Mouse (Mus musculus) forebrain, embryonic 12.5 days (tissue): ENCODE measurements around the gene Ireb2. TPM values are rescaled to one million over a fixed set of nuclear protein-coding genes. Genes with fewer than 3 reads are reported as not detected.

ENCODE experiments used
- ATAC-seq: fragments of 200-750 bp; cut with Nextera tagmentation; 2 replicates; pipeline ENCODE4 v1.8.0; 2017; ENCODE audit warnings: moderate TSS enrichment; ENCODE audit not compliant: low FRiP score
- H3K27ac ChIP-seq: fragments of 300-500 bp; sonication (generic); 2 replicates; pipeline ENCODE4 v1.5.1; 2016; ENCODE audit warnings: mild to moderate bottlenecking
- H3K27me3 ChIP-seq: fragments of 300-500 bp; sonication (generic); 2 replicates; pipeline ENCODE4 v1.6.1; 2016; ENCODE audit warnings: mild to moderate bottlenecking
- H3K36me3 ChIP-seq: fragments of 300-500 bp; sonication (generic); replicated peaks from 2 replicates; pipeline ENCODE4 v1.6.1; 2016; ENCODE audit warnings: mild to moderate bottlenecking
- H3K4me1 ChIP-seq: fragments of 300-500 bp; sonication (generic); 2 replicates; pipeline ENCODE4 v1.6.1; 2016
- H3K4me2 ChIP-seq: fragments of 300-500 bp; sonication (generic); 2 replicates; pipeline ENCODE4 v1.6.1; 2016; ENCODE audit warnings: mild to moderate bottlenecking, moderate library complexity
- H3K4me3 ChIP-seq: fragments of 300-500 bp; sonication (generic); replicated peaks from 2 replicates; pipeline ENCODE4 v1.5.1; 2016; ENCODE audit warnings: mild to moderate bottlenecking
- H3K9ac ChIP-seq: fragments of 300-500 bp; sonication (generic); 2 replicates; pipeline ENCODE4 v1.6.1; 2016; ENCODE audit warnings: mild to moderate bottlenecking
- H3K9me3 ChIP-seq: fragments of 300-500 bp; sonication (generic); 2 replicates; pipeline ENCODE4 v1.6.1; 2016
- whole genome bisulfite sequencing: fragments of 180-500 bp; shearing (Covaris S2); methylation state at CpG from one replicate; pipeline ENCODE4 v1.1.7; 2016; 5-methylcytosine and 5-hydroxymethylcytosine counted together
- polyA plus RNA-seq: library from polyadenylated mRNA; unstranded; fragments of >200 nt; fragmentation: Nextera tagmentation; extraction: Ambion mirVana; gene quantifications from 2 replicates; pipeline ENCODE4 v1.2.1, GENCODE M21; 2016

Ireb2 gene
- polyA plus RNA-seq, 1 experiment from 2014 or later, result 70.1 TPM

GRCm38 (mm10) chr9:54950575-54951321 is 87.2 kb downstream of the Ireb2 start, which contains the start of the genes Psma4 and AY074887:
TSS of gene Psma4 (plus strand) at chr9:54950790.
TSS of gene AY074887 (minus strand) at chr9:54950998.
- H3K36me3 ChIP-seq, result peaks cover 30% of the 10 kb centered on the region
- H3K4me3 ChIP-seq, result peak within 1 kb of the TSS; percentile 88
- no peaks in the 10 kb centered on the region for H3K27me3 ChIP-seq
- H3K9me3 ChIP-seq, result no peaks in the 10 kb centered on the region
- peak within 1 kb of the TSS; percentile 71 for H3K4me2 ChIP-seq
- peak; percentile 100 for ATAC-seq
- H3K9ac ChIP-seq, result peak within 1 kb of the TSS; percentile 91
- peak within 1 kb of the TSS; percentile 95 for H3K27ac ChIP-seq
- H3K4me1 ChIP-seq, result peaks cover 22% of the 10 kb centered on the region
- WGBS, result 1% methylated on average over 64 of the region's 65 CpGs

DNA sequence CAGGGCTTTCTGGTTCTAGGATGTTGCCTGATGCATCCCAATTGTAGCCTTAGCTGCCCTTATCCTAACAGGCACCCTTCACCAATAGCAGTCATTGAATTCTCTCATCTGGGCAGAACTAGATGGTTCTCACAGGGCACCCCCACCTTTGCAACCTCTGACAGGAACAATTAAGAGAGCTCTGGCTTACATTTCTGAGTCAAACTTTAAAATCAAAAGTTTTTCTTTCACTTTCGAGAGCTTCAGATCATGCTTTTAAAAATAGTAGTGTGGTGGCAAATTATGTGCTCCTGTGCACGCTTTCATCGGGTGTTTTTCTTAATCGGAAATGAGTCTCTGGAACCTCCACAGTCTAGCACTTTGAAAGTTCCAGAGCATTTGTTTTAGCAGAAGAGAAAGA is 97.5 kb downstream of the Ireb2 start:
- H3K4me2 ChIP-seq, result no peak overlapping the region
- H3K4me3 ChIP-seq, result no peak overlapping the region
- no peak overlapping the region for H3K9ac ChIP-seq
- no peak overlapping the region for H3K27ac ChIP-seq
- H3K4me1 ChIP-seq, result no peaks in the 10 kb centered on the region
- 94% methylated on average over 4 of the region's 4 CpGs for WGBS
- peaks cover 41% of the 10 kb centered on the region for H3K36me3 ChIP-seq
- no peak for ATAC-seq
- H3K27me3 ChIP-seq, result no peaks in the 10 kb centered on the region
- peaks cover 4% of the 10 kb centered on the region; the same call in 1 of the 2 replicates for H3K9me3 ChIP-seq

Other genes with a start within 250 kb of the Ireb2 start
- gene Acsbg1, start 201.9 kb upstream of the Ireb2 start, polyA plus RNA-seq, result 14.9 and 22.6 TPM in 2 replicates
- gene Dnaja4, start 164.9 kb upstream of the Ireb2 start, polyA plus RNA-seq, result 2.8 and 3.1 TPM in 2 replicates
- gene Wdr61, start 129.3 kb upstream of the Ireb2 start, polyA plus RNA-seq, result 140 and 142 TPM in 2 replicates
- 106 and 133 TPM in 2 replicates for gene Crabp1, start 99.0 kb upstream of the Ireb2 start, polyA plus RNA-seq
- 4.2 and 4.7 TPM in 2 replicates for gene Hykk, start 53.5 kb downstream of the Ireb2 start, polyA plus RNA-seq
- gene Psma4, start 87.0 kb downstream of the Ireb2 start, polyA plus RNA-seq, result 288 and 294 TPM in 2 replicates
- 0.91 and 1.1 TPM in 2 replicates for gene AY074887, start 87.2 kb downstream of the Ireb2 start, polyA plus RNA-seq
- gene Chrna5, start 117.1 kb downstream of the Ireb2 start, polyA plus RNA-seq, result 1.2 and 1.6 TPM in 2 replicates
- 6.7 and 7.7 TPM in 2 replicates for gene Chrna3, start 162.8 kb downstream of the Ireb2 start, polyA plus RNA-seq
- 1.2 TPM in 2 replicates for gene Chrnb4, start 185.0 kb downstream of the Ireb2 start, polyA plus RNA-seq